Comparison of ENCODE assay signal across 23 mouse cellular contexts in genomic region chr3:88525021-88525420, GRCm38 (mm10). TPM values are rescaled to one million over a fixed set of nuclear protein-coding genes. Genes with fewer than 3 reads are reported as not detected.
A peak's percentile ranks its signal among the peaks of the same experiment; 100 is the strongest.
DNase-seq lines count a peak whose midpoint lies in the region; ATAC-seq and TF ChIP-seq lines count a peak whose summit lies in the region.
"Had no signal": no experiment of that assay in that cellular context is flagged by ENCODE, and none has a peak within 500 bp of the region (broad histone marks: within the 10 kb centered on the region; RNA-seq: fewer than 3 reads in every experiment).

No protein-coding gene starts in this region.

- no peak overlapping the region for H3K27ac ChIP-seq in forebrain, postnatal 0 days (ENCODE audit: low read depth, low read length)
- H3K27ac ChIP-seq in forebrain, embryonic 16.5 days (ENCODE audit: low read length), result no peak overlapping the region
- H3K27ac ChIP-seq in midbrain, embryonic 13.5 days, result no peak overlapping the region
- H3K27ac ChIP-seq in midbrain, embryonic 14.5 days (replicated peaks; ENCODE audit: low read depth, low read length), result no peak overlapping the region
- H3K27ac ChIP-seq: embryonic facial prominence, embryonic 12.5 days; forebrain, embryonic 13.5 days; heart, embryonic 10.5 days; hindbrain, embryonic 14.5 days had no signal

- H3K9ac ChIP-seq in forebrain, postnatal 0 days, result no peak overlapping the region
- H3K9ac ChIP-seq in forebrain, embryonic 16.5 days (replicated peaks; ENCODE audit: low read depth, low read length), result no peak overlapping the region
- 0 out of 2 replicates have a peak overlapping the region, but pooled peaks have one; percentile 30 for H3K9ac ChIP-seq in midbrain, embryonic 13.5 days (replicated peaks)
- no peak overlapping the region for H3K9ac ChIP-seq in midbrain, embryonic 14.5 days (replicated peaks; ENCODE audit: low read length)
- H3K9ac ChIP-seq: forebrain, embryonic 13.5 days; heart, embryonic 15.5 days; hindbrain, embryonic 14.5 days had no signal

- 85% methylated on average over 5 of the region's 5 CpGs for WGBS in forebrain, postnatal 0 days
- 82% methylated on average over 5 of the region's 5 CpGs for WGBS in forebrain, embryonic 16.5 days
- 88% methylated on average over 5 of the region's 5 CpGs for WGBS in midbrain, embryonic 13.5 days
- 88% methylated on average over 5 of the region's 5 CpGs for WGBS in midbrain, embryonic 14.5 days

- H3K4me2 ChIP-seq in forebrain, postnatal 0 days (ENCODE audit: low read depth), result no peak overlapping the region
- no peak overlapping the region for H3K4me2 ChIP-seq in forebrain, embryonic 16.5 days (ENCODE audit: low read length)
- no peak overlapping the region for H3K4me2 ChIP-seq in midbrain, embryonic 13.5 days (replicated peaks)
- H3K4me2 ChIP-seq in midbrain, embryonic 14.5 days (ENCODE audit: low read length), result no peak overlapping the region
- H3K4me2 ChIP-seq: embryonic facial prominence, embryonic 12.5 days; heart, embryonic 15.5 days; hindbrain, embryonic 14.5 days had no signal

- peak; percentile 19; the same call in 1 of the 2 replicates for TF ChIP-seq CTCF in forebrain, postnatal 0 days (IDR thresholded peaks at IDR 0.05; ENCODE audit: low read depth)

- no peaks in the 10 kb centered on the region for H3K9me3 ChIP-seq in forebrain, postnatal 0 days (ENCODE audit: low read length)
- no peaks in the 10 kb centered on the region for H3K9me3 ChIP-seq in forebrain, embryonic 16.5 days (ENCODE audit: control insufficient read depth, low read length)
- H3K9me3 ChIP-seq in midbrain, embryonic 13.5 days, result no peaks in the 10 kb centered on the region
- no peaks in the 10 kb centered on the region for H3K9me3 ChIP-seq in midbrain, embryonic 14.5 days (ENCODE audit: control insufficient read depth, low read length)
- H3K9me3 ChIP-seq: embryonic facial prominence, embryonic 12.5 days; forebrain, embryonic 13.5 days; heart, embryonic 10.5 days; heart, embryonic 15.5 days had no signal

- no peak overlapping the region for H3K4me3 ChIP-seq in forebrain, postnatal 0 days (ENCODE audit: low read depth, low read length)
- no peak overlapping the region for H3K4me3 ChIP-seq in forebrain, embryonic 16.5 days (replicated peaks; ENCODE audit: low read length)
- H3K4me3 ChIP-seq in midbrain, embryonic 13.5 days (replicated peaks), result no peak overlapping the region
- no peak overlapping the region for H3K4me3 ChIP-seq in midbrain, embryonic 14.5 days (replicated peaks; ENCODE audit: low read depth, low read length)
- H3K4me3 ChIP-seq: embryonic facial prominence, embryonic 12.5 days; heart, embryonic 10.5 days; heart, embryonic 15.5 days had no signal

- no peak for ATAC-seq in forebrain, postnatal 0 days
- ATAC-seq in forebrain, embryonic 16.5 days, result no peak
- no peak for ATAC-seq in midbrain, embryonic 13.5 days
- ATAC-seq in midbrain, embryonic 14.5 days (ENCODE audit: low FRiP score, low TSS enrichment), result no peak
- ATAC-seq: forebrain, embryonic 13.5 days; inflammation-experienced regulatory T-cells, adult 6 months had no signal

- no peak for DNase-seq in forebrain, postnatal 0 days
- DNase-seq in midbrain, embryonic 14.5 days, result no peak
- DNase-seq in induced T-regulatory cell, adult 2 months (ENCODE audit: low read depth), result peak; percentile 22
- no peak for DNase-seq in layer of hippocampus, postnatal 25 days (ENCODE audit: extremely low spot score in 1 of 2, low spot score in 1 of 2)
- DNase-seq: adrenal gland, adult 2 months; adrenal gland, postnatal 25 days; cerebellum, adult 8-10 months; cerebellum, postnatal 14 days; embryo, embryonic 11 days; gastrocnemius, postnatal 36 days; heart, adult 18-20 months; heart, postnatal 14 days had no signal

- H3K36me3 ChIP-seq in forebrain, postnatal 0 days (ENCODE audit: insufficient read depth), result peaks cover 16% of the 10 kb centered on the region; the same call in 1 of the 2 replicates
- 0 out of 2 replicates have a peak, but pooled peaks cover 2% of the 10 kb centered on the region for H3K36me3 ChIP-seq in forebrain, embryonic 16.5 days (ENCODE audit: control insufficient read depth, insufficient read depth)
- H3K36me3 ChIP-seq in midbrain, embryonic 13.5 days, result peaks cover 27% of the 10 kb centered on the region
- H3K36me3 ChIP-seq in midbrain, embryonic 14.5 days (ENCODE audit: control insufficient read depth, insufficient read depth, low read length), result peaks cover 20% of the 10 kb centered on the region
- H3K36me3 ChIP-seq: heart, embryonic 15.5 days had no signal

- H3K27me3 ChIP-seq in forebrain, postnatal 0 days (ENCODE audit: insufficient read depth, low read length), result no peaks in the 10 kb centered on the region
- no peaks in the 10 kb centered on the region for H3K27me3 ChIP-seq in forebrain, embryonic 16.5 days (replicated peaks; ENCODE audit: control insufficient read depth, insufficient read depth, low read length)
- no peaks in the 10 kb centered on the region for H3K27me3 ChIP-seq in midbrain, embryonic 13.5 days
- no peaks in the 10 kb centered on the region for H3K27me3 ChIP-seq in midbrain, embryonic 14.5 days (ENCODE audit: control insufficient read depth, insufficient read depth, low read length)
- H3K27me3 ChIP-seq: embryonic facial prominence, embryonic 12.5 days; forebrain, embryonic 13.5 days; heart, embryonic 15.5 days had no signal

- H3K4me1 ChIP-seq in forebrain, postnatal 0 days (ENCODE audit: insufficient read depth), result peaks cover 21% of the 10 kb centered on the region
- H3K4me1 ChIP-seq in forebrain, embryonic 16.5 days (replicated peaks; ENCODE audit: control insufficient read depth, insufficient read depth, low read length), result peaks cover 51% of the 10 kb centered on the region
- peaks cover 52% of the 10 kb centered on the region for H3K4me1 ChIP-seq in midbrain, embryonic 13.5 days (replicated peaks)
- H3K4me1 ChIP-seq in midbrain, embryonic 14.5 days (ENCODE audit: control insufficient read depth, insufficient read depth, low read length), result peaks cover 39% of the 10 kb centered on the region

RNA-seq across cellular contexts. Expression of gene Mex3a, which starts 7.2 kb away (rescaled TPM):
- total RNA-seq in forebrain, postnatal 0 days (2014; rRNA removed), result 64.5 and 71.9 TPM in 2 replicates
- 16.2 and 20.5 TPM in 2 replicates for polyA plus RNA-seq in forebrain, postnatal 0 days (2015; fragmentation: Nextera tagmentation; extraction: Ambion mirVana)
- polyA plus RNA-seq in forebrain, embryonic 16.5 days (2015; fragmentation: Nextera tagmentation; extraction: Ambion mirVana), result 46.1 and 47.8 TPM in 2 replicates
- 49.5 and 51.5 TPM in 2 replicates for polyA plus RNA-seq in midbrain, embryonic 13.5 days (2015; fragmentation: Nextera tagmentation; extraction: Ambion mirVana)
- polyA plus RNA-seq in midbrain, embryonic 14.5 days (2014; fragmentation: Nextera tagmentation; extraction: Ambion mirVana), result 50.8 and 51.8 TPM in 2 replicates
- 1 to 10 TPM; 4.3 to 4.6 TPM for total RNA-seq in layer of hippocampus, postnatal 25 days (2021)

RNA-seq across cellular contexts. Expression of gene Lmna, which starts 15.3 kb away (rescaled TPM):
- total RNA-seq in forebrain, postnatal 0 days (2014; rRNA removed), result 49.4 and 71.3 TPM in 2 replicates
- polyA plus RNA-seq in forebrain, postnatal 0 days (2015; fragmentation: Nextera tagmentation; extraction: Ambion mirVana), result 51.4 and 52.9 TPM in 2 replicates
- polyA plus RNA-seq in forebrain, embryonic 16.5 days (2015; fragmentation: Nextera tagmentation; extraction: Ambion mirVana), result 26.9 and 30.9 TPM in 2 replicates
- 21.4 and 23.4 TPM in 2 replicates for polyA plus RNA-seq in midbrain, embryonic 13.5 days (2015; fragmentation: Nextera tagmentation; extraction: Ambion mirVana)
- 31.0 and 34.3 TPM in 2 replicates for polyA plus RNA-seq in midbrain, embryonic 14.5 days (2014; fragmentation: Nextera tagmentation; extraction: Ambion mirVana)
- 10 to 100 TPM; 35.6 to 38.8 TPM for total RNA-seq in layer of hippocampus, postnatal 25 days (2021)

RNA-seq across cellular contexts. Expression of gene Rab25, which starts 23.1 kb away (rescaled TPM):
- total RNA-seq in forebrain, postnatal 0 days (2014; rRNA removed), result not detected in 2 replicates
- polyA plus RNA-seq in forebrain, postnatal 0 days (2015; fragmentation: Nextera tagmentation; extraction: Ambion mirVana), result 0.33 TPM in 1 of 2 replicates, not detected in the other
- polyA plus RNA-seq in forebrain, embryonic 16.5 days (2015; fragmentation: Nextera tagmentation; extraction: Ambion mirVana), result not detected in 2 replicates
- polyA plus RNA-seq in midbrain, embryonic 13.5 days (2015; fragmentation: Nextera tagmentation; extraction: Ambion mirVana), result not detected in 2 replicates
- not detected in 2 replicates for polyA plus RNA-seq in midbrain, embryonic 14.5 days (2014; fragmentation: Nextera tagmentation; extraction: Ambion mirVana)
- total RNA-seq in layer of hippocampus, postnatal 25 days (2021), result not detected
- total RNA-seq: adrenal gland, adult 2 months; adrenal gland, postnatal 25 days; common myeloid progenitor, adult 5-6 weeks; gastrocnemius, adult 8-10 months; gastrocnemius, postnatal 36 days; hematopoietic stem cell, adult 5-6 weeks had no signal
- polyA plus RNA-seq: forebrain, embryonic 13.5 days; inflammation-experienced regulatory T-cells, adult 6 months had no signal

RNA-seq across cellular contexts. Expression of gene Lamtor2, which starts 27.9 kb away (rescaled TPM):
- 52.2 and 55.5 TPM in 2 replicates for total RNA-seq in forebrain, postnatal 0 days (2014; rRNA removed)
- polyA plus RNA-seq in forebrain, postnatal 0 days (2015; fragmentation: Nextera tagmentation; extraction: Ambion mirVana), result 186 and 202 TPM in 2 replicates
- 149 and 193 TPM in 2 replicates for polyA plus RNA-seq in forebrain, embryonic 16.5 days (2015; fragmentation: Nextera tagmentation; extraction: Ambion mirVana)
- polyA plus RNA-seq in midbrain, embryonic 13.5 days (2015; fragmentation: Nextera tagmentation; extraction: Ambion mirVana), result 181 and 182 TPM in 2 replicates
- 93.4 and 154 TPM in 2 replicates for polyA plus RNA-seq in midbrain, embryonic 14.5 days (2014; fragmentation: Nextera tagmentation; extraction: Ambion mirVana)
- total RNA-seq in layer of hippocampus, postnatal 25 days (2021), result 100 to 1,000 TPM in 1 of 2 experiments, 10 to 100 TPM in 1; 99.5 to 115 TPM

RNA-seq across cellular contexts. Expression of gene Ubqln4, which starts 28.5 kb away (rescaled TPM):
- total RNA-seq in forebrain, postnatal 0 days (2014; rRNA removed), result 102 and 116 TPM in 2 replicates
- polyA plus RNA-seq in forebrain, postnatal 0 days (2015; fragmentation: Nextera tagmentation; extraction: Ambion mirVana), result 29.3 and 30.8 TPM in 2 replicates
- polyA plus RNA-seq in forebrain, embryonic 16.5 days (2015; fragmentation: Nextera tagmentation; extraction: Ambion mirVana), result 43.5 and 46.0 TPM in 2 replicates
- 39.1 and 46.7 TPM in 2 replicates for polyA plus RNA-seq in midbrain, embryonic 13.5 days (2015; fragmentation: Nextera tagmentation; extraction: Ambion mirVana)
- polyA plus RNA-seq in midbrain, embryonic 14.5 days (2014; fragmentation: Nextera tagmentation; extraction: Ambion mirVana), result 42.4 and 47.8 TPM in 2 replicates
- 100 to 1,000 TPM; 113 to 114 TPM for total RNA-seq in layer of hippocampus, postnatal 25 days (2021)
